Mouse (Mus musculus): ENCODE measurements around the gene Olfr1138.

Gene Olfr1138

GRCm38 (mm10) chr2:87739878-87740277 lies at the start of gene Olfr1138:
Gene Olfr1138, minus strand, starts transcription at chr2:87739978.
- DNase-seq = no peak

GRCm38 (mm10) chr2:87779183-87779582 lies 39.4 kb upstream of the Olfr1138 start, which contains the start of gene Olfr152:
Gene Olfr152, plus strand, starts transcription at chr2:87779483.
- no peak for DNase-seq

- DNase-seq = no peak
Measured at GRCm38 (mm10) chr2:87776143-87776542, 36.4 kb upstream of the Olfr1138 start.

- DNase-seq = no peak
Measured at GRCm38 (mm10) chr2:87753891-87754290, 14.1 kb upstream of the Olfr1138 start, which contains the start of gene Olfr1141. Gene Olfr1141, minus strand, starts transcription at chr2:87753991.

GRCm38 (mm10) chr2:87743452-87743851 lies 3.7 kb upstream of the Olfr1138 start, which contains the start of gene Olfr1140:
Gene Olfr1140, plus strand, starts transcription at chr2:87743752.
- no peak for DNase-seq

- no peak for DNase-seq
Measured at GRCm38 (mm10) chr2:87713079-87713478, 26.7 kb downstream of the Olfr1138 start, which contains the start of gene Olfr1137. Gene Olfr1137, minus strand, starts transcription at chr2:87713179.

- DNase-seq = no peak
Measured at GRCm38 (mm10) chr2:87693847-87694246, 45.9 kb downstream of the Olfr1138 start, which contains the start of gene Olfr1136. Gene Olfr1136, minus strand, starts transcription at chr2:87693947.

Data from cerebellum, adult 9-10 months (tissue).